Mouse (Mus musculus) adrenal gland, adult (tissue): ENCODE results near the gene Gfi1b.

ENCODE experiments used
- DNase-seq, 2 experiments: peaks; one replicate each; pipeline ENCODE4 v3.0.0; 2022 to 2023; ENCODE audit warnings: low spot score in 1 of 2; ENCODE audit not compliant: inconsistent age in 2 of 2

The Gfi1b gene

DNA sequence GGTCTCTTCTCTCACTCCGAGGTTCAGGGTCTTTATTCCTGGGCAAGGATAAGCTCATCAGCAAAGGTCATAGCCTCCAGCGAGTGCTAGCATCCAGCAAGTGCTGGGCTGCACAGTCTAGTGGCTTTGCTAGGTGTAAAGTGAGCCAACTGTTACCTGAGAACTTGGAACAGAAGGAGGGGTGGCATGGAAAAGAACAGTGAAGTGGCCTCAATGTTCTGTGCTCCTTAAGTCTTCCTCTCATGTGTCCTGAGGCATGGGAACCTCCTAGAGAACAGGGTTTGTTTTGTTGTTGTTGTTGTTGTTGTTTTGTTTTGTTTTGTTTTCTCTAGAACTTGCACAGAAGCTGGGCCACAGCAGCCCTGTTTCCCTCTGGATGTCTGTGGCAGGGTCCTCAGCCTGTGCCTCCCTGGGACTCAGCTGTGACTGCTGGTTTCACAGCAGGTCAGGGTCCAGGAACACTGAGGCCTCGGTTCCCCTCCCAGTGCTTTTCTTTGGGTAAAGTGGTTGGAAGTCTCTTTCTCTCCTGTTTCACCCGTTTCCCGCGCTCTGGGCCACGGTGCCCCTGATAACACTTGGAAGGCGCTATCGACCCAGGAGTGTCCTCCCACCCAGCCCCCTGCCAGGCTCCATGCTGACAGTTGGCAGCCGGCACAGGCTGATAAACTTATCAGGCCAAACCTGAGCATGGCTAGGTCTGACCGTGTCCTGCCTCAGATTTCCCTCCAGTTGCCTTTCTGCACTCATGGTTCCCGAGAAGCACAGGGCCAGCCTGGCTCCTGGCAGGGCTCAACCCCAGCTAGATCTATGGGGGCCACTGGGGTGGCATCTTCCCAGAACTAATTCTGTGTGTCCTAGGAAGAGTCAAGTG is 19.8 kb downstream of the Gfi1b start:
- no peak for DNase-seq

DNA sequence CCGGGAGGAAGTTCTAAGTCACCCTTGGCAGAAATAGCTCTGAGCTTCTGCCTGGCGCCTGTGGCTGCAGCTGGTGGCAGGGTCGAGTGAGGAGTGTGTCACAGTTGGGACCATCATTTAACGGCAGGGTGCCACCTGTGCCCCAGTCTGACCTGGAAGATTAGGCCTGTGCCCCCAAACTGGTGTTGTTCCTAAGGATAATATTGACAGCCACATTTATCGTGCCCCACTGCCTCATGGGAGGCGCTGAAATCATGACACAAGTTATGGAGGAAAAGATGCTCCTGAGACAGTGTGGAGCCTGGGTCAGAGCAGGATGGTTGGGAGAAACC is 22.2 kb downstream of the Gfi1b start:
- no peak for DNase-seq

GRCm38 (mm10) chr2:28598692-28599568 is 22.9 kb downstream of the Gfi1b start:
- no peak for DNase-seq

DNA sequence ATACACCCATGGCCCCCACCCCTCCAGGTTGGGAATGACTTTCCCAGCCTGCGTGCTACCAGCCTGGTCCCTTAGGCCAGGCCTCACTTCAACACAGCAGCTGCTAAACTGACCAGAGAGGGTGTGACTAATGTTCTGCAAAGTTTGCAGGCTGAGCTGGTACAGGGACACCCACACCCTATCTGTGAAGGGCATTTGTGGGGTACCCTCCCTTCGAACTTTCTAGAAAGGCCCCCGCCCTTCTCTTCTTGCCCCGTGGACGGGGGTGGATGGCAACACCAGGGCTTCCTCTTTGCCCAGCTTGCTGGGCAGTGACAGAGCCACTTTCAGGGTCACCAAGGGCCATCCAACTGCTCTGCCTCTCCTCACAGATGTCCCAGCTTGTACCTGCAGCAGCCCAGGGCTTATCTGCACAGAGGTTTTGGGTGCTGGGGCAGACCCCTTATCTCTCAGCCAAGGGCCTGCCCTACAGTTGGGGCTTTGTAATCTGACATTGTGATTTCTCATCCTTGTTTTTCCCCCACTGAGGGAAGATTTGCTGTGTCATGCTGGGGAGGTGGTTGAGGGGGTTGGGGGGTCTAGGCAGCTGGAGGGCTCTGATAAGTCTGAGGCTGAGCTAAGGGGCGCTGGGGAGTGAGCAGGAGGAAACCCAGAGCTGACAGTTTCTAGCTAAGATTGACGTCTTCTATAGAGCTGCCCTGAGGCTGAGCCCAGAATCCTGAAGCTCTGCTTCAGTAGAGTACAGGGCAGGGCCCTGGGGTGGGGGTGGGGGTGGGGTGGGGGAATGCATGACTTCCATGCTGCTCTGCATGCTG is 23.8 kb downstream of the Gfi1b start:
- no peak for DNase-seq

GRCm38 (mm10) chr2:28596998-28597397 is 24.8 kb downstream of the Gfi1b start:
- DNase-seq = no peak

GRCm38 (mm10) chr2:28596021-28596420 is 25.8 kb downstream of the Gfi1b start:
- no peak for DNase-seq

- DNase-seq = peak; percentile 54 to 88
Measured at GRCm38 (mm10) chr2:28592809-28593208, 29.0 kb downstream of the Gfi1b start.

- no peak for DNase-seq
Measured at GRCm38 (mm10) chr2:28591479-28591878, 30.3 kb downstream of the Gfi1b start.

- no peak for DNase-seq
Measured at GRCm38 (mm10) chr2:28588574-28588973, 33.2 kb downstream of the Gfi1b start.

DNA sequence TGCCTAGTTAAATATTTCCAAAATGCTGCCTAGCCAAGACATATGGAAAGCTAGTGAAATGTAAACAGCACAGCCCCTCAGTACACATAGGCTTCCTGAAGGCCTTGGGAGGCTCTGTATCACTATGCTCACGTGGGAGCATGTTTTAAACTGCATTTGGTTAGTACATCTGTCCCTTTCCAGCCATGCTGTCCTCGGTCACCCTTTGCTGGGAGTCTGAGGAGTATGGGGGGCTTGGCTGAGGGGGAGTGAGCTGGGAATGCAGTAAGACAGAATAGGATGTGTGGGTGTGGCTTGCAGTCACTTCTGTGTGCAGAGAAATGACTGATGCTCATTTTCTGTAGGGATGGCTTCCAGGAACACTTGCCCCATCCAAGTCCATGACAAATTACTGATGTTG is 36.1 kb downstream of the Gfi1b start:
- no peak for DNase-seq

GRCm38 (mm10) chr2:28585043-28585571 is 36.7 kb downstream of the Gfi1b start:
- DNase-seq = peak; percentile 74 to 91

- no peak for DNase-seq
Measured at GRCm38 (mm10) chr2:28583651-28584050, 38.1 kb downstream of the Gfi1b start, which contains the start of gene Gtf3c5. Gtf3c5 (minus strand) TSS chr2:28583751.

- peak; percentile 90 to 98 for DNase-seq
Measured at GRCm38 (mm10) chr2:28582647-28583353, 39.0 kb downstream of the Gfi1b start.

- peak in 1 of 2 experiments; percentile 62 for DNase-seq
Measured at GRCm38 (mm10) chr2:28578003-28578402, 43.8 kb downstream of the Gfi1b start.

DNA sequence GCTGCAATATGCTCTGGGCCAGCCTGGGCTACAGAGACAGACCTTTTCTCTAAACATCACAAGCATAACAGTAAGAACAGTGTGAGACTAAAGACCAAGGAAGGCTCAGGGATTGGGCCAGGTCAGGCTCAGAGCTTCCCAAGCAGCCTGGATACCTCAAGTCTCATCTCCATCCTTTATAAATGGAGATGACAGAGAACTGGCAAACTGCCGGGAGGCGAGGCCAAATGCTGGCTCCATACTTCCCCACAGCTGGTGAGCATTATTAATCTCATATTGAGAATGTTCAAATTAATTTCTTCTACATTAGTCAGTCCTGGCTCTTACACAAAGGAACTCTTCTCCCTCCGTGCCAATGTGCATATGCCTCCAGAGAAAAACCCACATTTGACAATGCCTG is 45.0 kb downstream of the Gfi1b start:
- no peak for DNase-seq

GRCm38 (mm10) chr2:28575341-28575740 is 46.4 kb downstream of the Gfi1b start:
- no peak for DNase-seq

DNA sequence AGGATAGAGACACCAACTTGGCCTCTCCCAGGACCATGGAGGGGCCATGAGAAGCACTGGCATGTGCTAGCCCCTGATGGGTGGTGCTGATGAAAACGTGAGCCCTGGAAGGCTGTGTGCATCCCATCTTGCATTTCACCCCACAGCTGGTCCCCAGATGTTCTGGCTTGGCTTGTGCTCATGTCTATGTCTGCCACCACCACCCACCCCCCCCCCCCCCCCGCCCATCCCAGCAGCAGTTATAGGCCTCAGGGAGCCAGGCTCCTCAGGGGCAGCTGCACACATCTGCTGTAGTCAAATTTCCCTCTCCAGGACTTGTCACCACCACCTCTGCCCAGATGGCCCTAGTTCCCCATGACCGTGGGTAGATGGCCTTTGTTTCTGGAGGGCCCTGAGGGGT is 51.9 kb downstream of the Gfi1b start:
- DNase-seq = no peak

DNA sequence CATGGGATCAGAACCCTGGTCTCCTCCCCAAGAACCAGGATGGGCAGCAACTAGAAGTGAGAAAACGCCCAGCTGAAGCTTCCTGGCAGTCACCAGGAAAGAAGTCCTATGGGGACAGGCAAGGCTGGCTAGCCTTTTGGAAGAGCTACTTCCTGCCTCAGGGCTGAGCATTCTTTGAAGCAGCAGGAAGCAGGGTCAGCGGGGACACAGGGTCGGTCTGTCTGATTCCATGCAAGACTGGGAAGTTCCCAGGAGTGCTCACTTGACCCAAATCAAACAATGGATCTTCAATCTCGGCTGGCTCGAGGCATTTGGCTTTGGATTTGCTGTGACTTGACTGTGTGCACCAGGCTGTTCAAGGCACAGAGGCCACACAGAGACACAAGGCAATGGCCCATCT is 55.2 kb downstream of the Gfi1b start:
- peak in 1 of 2 experiments; percentile 52 for DNase-seq

DNA sequence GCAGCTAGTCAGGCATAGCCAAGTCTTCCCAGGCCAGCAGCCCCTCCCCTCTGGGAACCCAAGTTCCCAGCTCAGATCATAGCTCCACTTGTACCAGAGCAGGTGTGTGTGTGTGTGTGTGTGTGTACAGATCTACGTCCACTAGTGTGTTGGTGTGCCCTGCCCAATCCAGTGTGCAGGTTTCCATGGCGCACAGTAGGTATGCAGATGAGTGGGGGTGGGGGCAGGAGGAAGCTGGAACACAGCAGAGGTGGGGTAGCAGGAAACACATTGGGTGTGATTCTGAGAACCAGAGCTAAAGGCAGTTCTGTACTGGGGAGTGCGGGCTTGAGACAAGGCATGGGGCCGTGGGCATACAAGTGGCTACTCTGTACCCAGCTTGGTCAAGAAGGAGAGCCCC is 57.4 kb downstream of the Gfi1b start:
- DNase-seq = no peak

DNA sequence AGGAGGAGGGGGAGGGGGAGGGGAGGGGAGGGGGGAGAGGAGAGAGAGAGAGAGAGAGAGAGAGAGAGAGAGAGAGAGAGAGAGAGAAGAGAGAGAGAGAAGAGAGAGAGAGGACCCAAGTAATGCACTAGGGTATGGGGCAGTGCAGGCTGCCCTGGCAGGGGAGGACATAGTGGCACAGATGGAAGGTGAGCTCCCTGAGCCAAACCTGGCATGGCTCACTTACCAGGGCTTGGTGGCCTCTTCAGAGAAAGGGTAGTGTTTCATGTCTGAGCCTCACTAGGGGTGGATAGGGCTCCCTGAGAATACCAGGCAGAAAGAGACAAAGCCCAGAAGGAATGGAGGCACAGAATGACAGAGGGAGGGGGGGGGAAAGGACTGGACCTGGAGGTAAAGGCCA is 58.0 kb downstream of the Gfi1b start:
- DNase-seq = no peak
